Mouse (Mus musculus) urinary bladder, adult 2 months (tissue): ENCODE data around the gene Ltbp2. TPM values are rescaled to one million over a fixed set of nuclear protein-coding genes. Genes with fewer than 3 reads are reported as not detected.

Source experiments
- DNase-seq: peaks from one replicate; pipeline ENCODE4 v3.0.0; 2022; ENCODE audit warnings: low spot score
- polyA plus RNA-seq: library from polyadenylated mRNA; depleted of rRNA; stranded (reverse); fragments of >200 nt; gene quantifications from 2 replicates; pipeline ENCODE4 v1.2.3, GENCODE M21; 2012

Ltbp2 gene
- polyA plus RNA-seq, 1 experiment: 0.99 TPM

GRCm38 (mm10) chr12:84839965-84840364 lies 36.4 kb downstream of the Ltbp2 start:
- no peak for DNase-seq

DNA sequence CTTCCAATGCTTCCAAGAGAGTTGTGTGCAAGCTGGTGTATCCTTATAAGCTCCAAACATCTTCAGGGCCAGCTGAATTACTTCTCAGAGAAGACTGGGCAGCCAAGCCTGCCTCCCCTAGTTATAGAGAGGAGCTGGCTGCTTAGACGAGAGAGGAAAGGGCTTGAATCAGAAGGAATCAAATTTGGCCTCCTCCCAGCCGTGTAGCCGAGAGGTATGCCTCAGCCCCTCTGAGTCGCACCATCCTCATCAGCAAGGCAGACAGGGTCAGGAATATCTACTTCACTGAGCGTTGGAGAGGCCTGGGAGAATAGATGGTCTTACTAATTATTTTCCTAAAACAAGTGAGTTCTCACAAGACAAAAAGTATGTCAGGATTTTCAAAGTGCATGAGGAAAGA lies 40.7 kb downstream of the Ltbp2 start:
- DNase-seq: no peak

- DNase-seq: no peak
Observed at GRCm38 (mm10) chr12:84834773-84835172, 41.6 kb downstream of the Ltbp2 start.

DNA sequence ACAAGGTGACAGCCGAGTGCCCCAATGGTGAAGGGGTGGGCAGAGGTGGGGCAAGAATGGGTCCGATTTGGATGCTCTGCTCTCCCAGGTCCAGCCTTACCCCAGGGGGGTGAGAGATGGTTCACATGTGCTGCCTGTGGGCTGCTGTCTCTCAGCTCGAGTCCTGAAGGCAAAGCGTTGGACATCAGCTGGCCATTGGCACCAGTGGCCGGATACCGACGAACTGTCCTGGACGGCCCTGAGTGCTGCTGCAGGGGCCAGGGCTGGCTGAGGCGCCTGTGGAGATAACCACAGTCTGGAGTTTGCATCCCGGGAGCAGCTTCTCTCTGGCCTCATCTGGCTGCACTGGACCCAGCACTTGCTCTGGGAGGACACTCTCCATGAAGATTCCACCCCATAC lies 44.7 kb downstream of the Ltbp2 start:
- no peak for DNase-seq

- DNase-seq: no peak
Observed at GRCm38 (mm10) chr12:84831141-84831540, 45.2 kb downstream of the Ltbp2 start.

GRCm38 (mm10) chr12:84830438-84830837 lies 45.9 kb downstream of the Ltbp2 start:
- DNase-seq: no peak

DNA sequence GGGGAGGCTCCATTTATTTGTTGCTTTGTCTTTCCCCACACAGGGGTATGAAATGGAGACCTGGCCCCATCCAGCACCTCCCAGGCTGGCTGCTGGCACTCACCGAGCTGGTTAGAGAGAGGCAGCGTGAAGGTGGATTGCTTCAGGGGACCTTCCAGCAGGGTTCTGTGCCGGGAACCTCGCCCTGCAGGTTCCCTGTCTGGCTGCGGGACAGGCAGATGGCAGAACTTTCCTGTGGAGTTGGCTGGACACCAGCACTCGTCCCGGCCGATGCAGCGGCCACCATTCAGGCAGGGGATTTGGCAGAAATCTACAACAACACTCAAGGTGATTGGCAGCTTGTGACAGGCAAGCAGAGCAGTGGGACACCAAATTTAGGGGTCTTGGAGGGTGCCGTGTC lies 46.4 kb downstream of the Ltbp2 start:
- DNase-seq: no peak

GRCm38 (mm10) chr12:84829109-84829724 lies 47.1 kb downstream of the Ltbp2 start:
- DNase-seq: no peak

DNA sequence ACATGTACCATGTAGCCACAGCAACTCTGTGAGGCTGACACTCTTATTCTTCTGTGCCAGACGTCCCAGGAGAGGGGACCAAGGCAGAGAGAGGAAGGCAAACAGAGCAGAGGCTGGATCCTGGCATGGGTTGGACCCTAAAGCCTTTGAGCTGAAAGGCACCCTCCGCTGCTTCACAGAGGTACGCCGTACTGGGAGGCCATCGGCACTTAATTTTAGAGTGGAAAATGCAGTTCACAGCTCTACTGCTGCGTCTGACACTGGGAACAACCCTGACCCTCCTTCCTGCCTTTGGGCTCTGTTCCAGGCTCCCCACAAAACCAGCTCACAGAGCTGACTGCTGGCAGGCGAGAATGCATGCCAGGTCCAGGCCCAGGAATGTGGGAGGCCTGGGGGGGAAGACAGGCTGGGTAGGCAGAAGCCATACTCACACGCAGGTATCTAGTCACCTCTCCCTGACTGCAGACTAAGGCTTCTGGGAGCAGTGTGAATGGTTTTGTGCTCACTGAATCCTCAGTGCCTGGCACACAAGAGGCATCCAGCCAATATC lies 48.9 kb downstream of the Ltbp2 start:
- DNase-seq: no peak

DNA sequence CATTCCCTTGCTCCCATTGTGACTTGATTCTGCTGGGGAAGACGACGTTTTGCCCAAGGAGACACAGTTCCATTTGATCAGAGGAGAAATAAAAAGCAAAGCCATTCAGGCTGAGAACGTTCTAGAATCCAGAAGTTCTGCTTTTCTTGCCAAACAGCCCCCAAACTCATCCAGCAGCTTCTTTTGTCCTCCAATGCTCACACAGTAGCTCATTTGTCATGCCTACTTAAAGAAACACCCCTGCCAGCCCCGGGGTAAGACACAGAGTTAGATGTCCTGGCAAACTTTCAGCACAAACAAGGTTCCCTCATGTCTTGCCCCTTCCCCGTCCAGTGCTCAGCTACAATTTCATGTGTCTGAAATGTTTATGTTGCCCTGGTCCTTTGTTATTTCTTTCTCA lies 52.1 kb downstream of the Ltbp2 start:
- DNase-seq: no peak

- no peak for DNase-seq
Observed at GRCm38 (mm10) chr12:84823601-84824000, 52.7 kb downstream of the Ltbp2 start.

GRCm38 (mm10) chr12:84819236-84820168 lies 56.8 kb downstream of the Ltbp2 start:
- DNase-seq: no peak

DNA sequence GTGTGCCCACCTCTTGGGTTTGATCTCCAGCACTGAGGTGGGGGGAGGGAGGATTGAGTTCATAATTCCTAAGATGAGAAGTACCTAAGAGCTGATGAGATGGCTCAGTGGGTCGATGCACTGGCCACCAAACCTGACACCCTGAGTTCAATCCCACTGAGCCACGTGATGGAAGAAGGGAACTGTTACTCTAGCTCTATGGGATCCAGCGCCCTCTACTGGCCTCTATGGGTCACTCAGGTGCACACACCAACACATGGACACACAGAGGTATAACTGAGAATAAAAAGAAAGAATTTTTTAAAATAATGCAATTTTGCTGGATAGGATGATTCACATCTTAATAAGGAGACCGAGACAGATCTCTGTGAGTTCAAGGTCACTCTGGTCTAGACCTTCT lies 57.8 kb downstream of the Ltbp2 start:
- DNase-seq: no peak

GRCm38 (mm10) chr12:84814663-84815325 lies 61.5 kb downstream of the Ltbp2 start:
- no peak for DNase-seq

GRCm38 (mm10) chr12:84813773-84814172 lies 62.6 kb downstream of the Ltbp2 start:
- no peak for DNase-seq

DNA sequence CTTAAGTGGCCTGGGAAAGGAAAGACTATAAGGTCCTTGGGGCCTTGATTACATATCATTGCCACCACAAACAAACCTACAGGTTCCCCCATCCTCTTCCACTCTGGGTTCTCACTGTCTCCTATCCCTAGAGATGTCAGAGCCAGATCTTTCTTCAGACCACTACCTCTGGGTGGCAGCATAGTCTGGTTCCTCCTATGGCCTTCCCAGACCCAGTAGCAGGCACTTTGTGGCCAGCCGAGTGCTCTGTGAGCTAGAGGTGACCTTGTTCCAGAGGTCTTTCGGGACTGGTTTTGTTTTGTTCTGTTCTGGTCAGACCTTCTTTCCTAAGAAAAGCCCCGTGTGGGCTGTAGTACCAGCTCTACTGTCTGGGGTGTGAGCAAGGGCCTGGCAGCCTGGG lies 64.3 kb downstream of the Ltbp2 start:
- no peak for DNase-seq

DNA sequence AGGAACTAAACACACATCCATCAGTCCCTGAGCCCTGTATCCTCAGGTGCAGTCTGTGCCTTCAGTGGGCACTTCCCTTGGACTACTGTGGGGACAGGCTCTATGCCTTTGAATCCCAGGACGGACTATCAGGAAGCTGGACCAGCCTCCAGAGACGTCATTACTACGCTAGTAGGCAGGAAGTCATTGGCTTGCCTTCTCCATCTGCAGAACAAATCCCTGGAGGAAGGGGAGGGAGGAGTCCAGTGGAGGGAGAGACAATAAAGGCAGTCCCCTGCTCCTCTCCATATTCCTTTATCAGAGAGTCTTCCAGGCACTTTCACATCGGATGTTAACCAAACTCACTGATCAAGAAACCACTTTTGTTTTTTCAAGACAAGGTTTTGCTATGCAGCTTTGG lies 64.8 kb downstream of the Ltbp2 start:
- DNase-seq: no peak

- DNase-seq: no peak
Observed at GRCm38 (mm10) chr12:84810810-84811209, 65.5 kb downstream of the Ltbp2 start.

GRCm38 (mm10) chr12:84809033-84809432 lies 67.3 kb downstream of the Ltbp2 start:
- no peak for DNase-seq

DNA sequence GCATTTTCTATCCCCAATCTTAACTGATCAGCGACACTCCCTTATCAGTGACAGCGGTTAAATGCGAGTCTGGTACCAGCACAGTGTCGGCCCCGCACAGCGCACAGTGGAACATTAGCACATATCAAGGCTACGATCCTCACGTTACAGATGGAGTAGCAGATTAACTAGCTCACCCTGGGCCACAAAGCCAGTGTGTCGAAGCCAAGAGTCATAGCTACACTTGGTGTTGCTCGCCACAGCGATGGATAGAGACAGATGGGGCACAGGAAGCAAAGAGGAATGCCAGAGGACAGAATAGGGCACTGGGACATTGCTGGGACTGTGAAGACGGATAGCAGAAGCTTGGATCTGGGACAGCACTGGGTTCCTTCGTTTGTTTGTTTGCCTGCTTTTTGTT lies 69.0 kb downstream of the Ltbp2 start:
- DNase-seq: no peak

DNA sequence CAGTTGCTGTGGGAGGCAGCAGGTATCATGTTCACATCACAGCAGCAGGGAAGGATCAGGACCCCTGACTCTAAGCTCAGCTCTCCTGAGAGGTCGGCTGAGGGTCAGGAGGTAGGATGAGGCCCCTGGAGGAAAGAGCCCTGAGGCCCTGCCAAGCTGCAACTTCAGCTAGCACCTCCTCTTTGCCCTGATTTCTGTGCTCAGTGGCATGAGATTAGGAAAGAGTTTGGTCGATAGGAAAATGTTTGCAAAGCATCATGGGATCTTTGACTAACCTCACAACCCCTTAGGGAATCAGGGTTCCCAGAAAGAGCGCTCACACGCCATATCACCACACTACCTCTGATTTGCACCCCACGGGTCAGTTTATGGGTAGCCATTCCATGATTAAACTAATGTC lies 69.6 kb downstream of the Ltbp2 start:
- no peak for DNase-seq

- DNase-seq: no peak
Observed at GRCm38 (mm10) chr12:84806010-84806409, 70.3 kb downstream of the Ltbp2 start.
